In genomic region chr13:44784551-44784950, GRCm38 (mm10) we compare ENCODE assay signal across 19 mouse cellular contexts.
"Had no signal": no experiment of that assay in that cellular context is flagged by ENCODE, and none has a peak within 500 bp of the region (broad histone marks: within the 10 kb centered on the region; RNA-seq: fewer than 3 reads in every experiment).

No protein-coding gene starts in this region.

- DNase-seq: liver, postnatal 0 days; lung, adult 2 months; lung, postnatal 14 days; lung, postnatal 36 days; right cerebral cortex, postnatal 14 days; thymus, adult 2 months; thymus, postnatal 25 days; thymus, postnatal 4 days had no signal

- H3K4me2 ChIP-seq: lung, embryonic 15.5 days; midbrain, embryonic 11.5 days; midbrain, embryonic 13.5 days; midbrain, embryonic 15.5 days; neural tube, embryonic 13.5 days; stomach, embryonic 15.5 days had no signal

- H3K36me3 ChIP-seq: lung, embryonic 15.5 days; midbrain, embryonic 13.5 days; midbrain, embryonic 15.5 days; neural tube, embryonic 13.5 days; stomach, embryonic 15.5 days had no signal

- H3K9me3 ChIP-seq: lung, embryonic 15.5 days; megakaryocyte, embryonic 14.5 days; midbrain, embryonic 13.5 days; midbrain, embryonic 15.5 days; neural tube, embryonic 13.5 days; stomach, embryonic 15.5 days had no signal

- H3K4me3 ChIP-seq: lung, embryonic 15.5 days; megakaryocyte, embryonic 14.5 days; midbrain, embryonic 13.5 days; midbrain, embryonic 15.5 days; myocyte; neural tube, embryonic 13.5 days; stomach, embryonic 15.5 days had no signal

- H3K27ac ChIP-seq: lung, embryonic 15.5 days; macrophage; midbrain, embryonic 13.5 days; midbrain, embryonic 15.5 days; neural tube, embryonic 13.5 days; stomach, embryonic 15.5 days; stomach, postnatal 0 days had no signal

- H3K27me3 ChIP-seq: lung, embryonic 15.5 days; megakaryocyte, embryonic 14.5 days; midbrain, embryonic 13.5 days; midbrain, embryonic 15.5 days; neural tube, embryonic 13.5 days; stomach, embryonic 15.5 days had no signal

- H3K9ac ChIP-seq: liver, postnatal 0 days; lung, embryonic 15.5 days; midbrain, embryonic 13.5 days; midbrain, embryonic 15.5 days; neural tube, embryonic 13.5 days; stomach, embryonic 15.5 days had no signal

- ATAC-seq: liver, postnatal 0 days; lung, postnatal 0 days; midbrain, embryonic 13.5 days; midbrain, embryonic 15.5 days had no signal
